Mouse (Mus musculus) CH12.LX (cell line): ENCODE results near the gene Ramp2.

Experiments used
- CTCF ChIP-seq, 2 experiments: IDR thresholded peaks in 1 of 2; conservative IDR thresholded peaks in 1 of 2; 2 replicates each; pipeline ENCODE4 v1.5.1; 2011 to 2012; ENCODE audit warnings: low read depth in 2 of 2, low read length in 2 of 2, improper control_type of control experiment in 1 of 2, inconsistent platforms in 1 of 2, mild to moderate bottlenecking in 1 of 2, moderate library complexity in 1 of 2
- NELFE ChIP-seq: IDR thresholded peaks from 2 replicates; pipeline ENCODE4 v1.6.1; 2011; ENCODE audit warnings: low read depth, low read length, improper control_type of control experiment
- POLR2A ChIP-seq: IDR thresholded peaks from 2 replicates; pipeline ENCODE4 v1.6.1; 2011; ENCODE audit warnings: low read depth, mild to moderate bottlenecking, improper control_type of control experiment, low read length
- RAD21 ChIP-seq: IDR thresholded peaks from 2 replicates; pipeline ENCODE4 v1.6.1; 2011; ENCODE audit warnings: low read depth, mild to moderate bottlenecking, low read length, improper control_type of control experiment, moderate library complexity
- TBP ChIP-seq: conservative IDR thresholded peaks from 2 replicates; pipeline ENCODE4 v1.6.1; 2011; ENCODE audit warnings: low read depth, low read length, improper control_type of control experiment
- ZC3H11A ChIP-seq: IDR thresholded peaks from 2 replicates; pipeline ENCODE4 v1.6.1; 2012; ENCODE audit warnings: low read depth, mild to moderate bottlenecking, inconsistent platforms, low read length, improper control_type of control experiment
- ZNF384 ChIP-seq: IDR thresholded peaks from 2 replicates; pipeline ENCODE4 v1.6.1; 2012; ENCODE audit warnings: low read depth, low read length, improper control_type of control experiment, inconsistent platforms

DNA sequence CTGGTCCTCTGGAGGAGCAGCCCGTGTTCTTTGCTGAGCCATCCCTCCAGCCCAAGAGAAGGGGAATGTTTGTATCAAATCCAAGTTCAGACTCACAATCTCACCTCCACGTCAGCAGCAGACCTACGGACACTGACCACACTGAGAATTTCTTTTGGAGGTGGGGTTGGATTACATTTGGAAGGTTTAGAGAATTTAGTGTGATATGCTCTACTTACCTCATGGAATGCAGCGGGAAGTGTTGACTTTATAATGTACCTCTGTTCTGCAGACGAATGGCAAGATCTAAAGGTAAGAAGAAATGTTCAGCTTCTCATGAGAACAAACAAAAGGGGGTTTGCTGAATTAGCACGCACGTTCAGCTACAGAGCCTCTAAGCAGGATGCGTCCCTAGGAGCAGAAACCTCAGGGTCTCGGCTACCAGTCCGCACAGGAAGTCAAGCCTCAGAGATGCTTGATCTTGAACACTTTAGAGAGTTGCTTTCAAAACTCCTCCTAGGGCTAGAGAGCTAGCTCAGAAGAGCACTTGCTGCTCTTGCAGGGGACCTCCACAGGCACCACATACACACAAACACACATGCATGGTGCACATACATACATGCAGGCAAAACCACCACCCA is 27.3 kb upstream of the Ramp2 start:
- TF ChIP-seq NELFE = no peak
- no peak for TF ChIP-seq CTCF (conservative IDR thresholded peaks at IDR 0.05 in 1 of 2, IDR thresholded peaks at IDR 0.05 in 1 of 2; ENCODE audit: low read depth in 2 of 2, low read length in 2 of 2)
- TF ChIP-seq ZC3H11A = no peak
- TF ChIP-seq POLR2A = no peak
- TF ChIP-seq ZNF384 = no peak
- no peak for TF ChIP-seq TBP
- TF ChIP-seq RAD21 = no peak
